Mouse (Mus musculus) adrenal gland, adult 8-10 months (tissue): ENCODE results near the gene Gjd3. TPM values are rescaled to one million over a fixed set of nuclear protein-coding genes. Genes with fewer than 3 reads are reported as not detected.
"Not testable (repeated sequence)": the region's sequence is repeated elsewhere in the genome, so short reads cannot be mapped to it uniquely, and the experiment has no call there.

Source experiments
- DNase-seq: peaks from one replicate; pipeline ENCODE4 v3.0.0; 2022
- total RNA-seq, 4 experiments: library from RNA; stranded (reverse); gene quantifications; 2 replicates each; pipeline ENCODE4 v1.2.4; 2022

Gjd3 gene
- total RNA-seq, 4 experiments from 2014 or later: not detected

DNA sequence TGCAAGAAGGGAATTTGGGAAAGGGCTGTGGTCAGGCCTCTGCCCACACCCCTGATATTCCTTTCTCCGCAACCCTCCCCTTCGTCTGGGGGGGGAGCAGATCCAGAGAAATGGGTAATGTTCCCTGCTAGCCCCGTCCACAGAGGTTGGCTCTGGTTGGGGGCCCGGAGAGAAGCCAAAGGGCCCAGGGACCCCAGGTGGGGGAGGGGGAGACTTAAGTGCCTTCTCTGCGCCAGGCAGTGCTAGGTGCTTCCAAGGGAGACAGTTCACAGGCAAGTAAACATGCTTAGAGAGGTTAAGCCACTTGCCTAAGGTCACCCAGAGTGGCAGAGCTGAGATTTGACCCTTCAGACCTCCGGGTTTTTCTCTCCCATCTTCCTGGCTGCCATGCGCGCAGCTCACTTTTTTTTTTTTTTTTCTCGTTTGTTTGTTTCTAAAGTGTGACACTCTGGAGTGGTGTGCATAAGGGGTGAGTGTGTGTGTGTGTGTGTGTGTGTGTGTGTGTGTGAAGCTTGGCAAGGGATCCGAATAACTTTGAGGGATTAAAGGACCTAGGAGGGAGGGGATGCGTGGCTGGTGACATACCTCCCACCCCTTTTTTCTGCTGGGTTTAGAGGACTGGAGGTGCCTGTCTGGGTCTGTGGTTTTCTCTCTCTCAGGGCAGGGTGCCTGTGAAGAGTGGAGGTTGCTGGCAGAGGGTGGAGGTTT, 37.8 kb downstream of the Gjd3 start:
- DNase-seq: no peak

DNA sequence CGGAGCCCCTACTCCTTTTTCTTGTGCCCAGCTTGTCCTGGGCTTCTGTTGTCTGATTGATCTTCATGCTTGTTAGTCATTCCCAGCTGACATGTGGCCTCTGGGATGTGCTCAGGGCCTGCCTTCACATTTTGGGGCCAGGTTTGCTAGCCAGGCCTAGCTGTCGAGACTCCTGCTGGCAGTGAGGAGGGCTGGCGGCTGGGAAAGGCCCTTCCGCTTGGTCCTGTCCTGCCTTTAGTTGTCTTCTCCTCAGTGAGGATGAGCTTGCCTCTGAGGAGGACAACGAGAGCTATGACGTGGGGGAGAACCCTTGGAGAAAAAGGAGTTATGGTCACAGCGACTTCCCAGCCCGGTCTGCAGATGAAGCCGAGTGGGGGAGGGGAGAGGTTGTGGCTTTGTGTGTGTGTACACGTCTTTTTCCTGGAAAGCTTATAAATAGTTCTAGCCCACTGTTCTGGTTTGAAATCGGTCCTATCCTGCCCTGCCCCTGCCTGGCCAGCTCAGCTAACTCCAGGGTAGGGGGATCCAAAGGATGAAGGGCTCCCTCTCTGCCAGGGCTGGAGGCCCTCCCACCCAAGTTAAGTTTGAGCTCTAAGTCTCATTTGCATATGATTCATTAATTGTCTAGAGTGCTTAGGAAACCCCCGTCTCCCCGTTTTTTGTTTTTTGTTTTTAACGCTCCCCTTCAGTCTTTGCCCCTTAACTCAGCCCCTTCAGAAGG, 38.9 kb downstream of the Gjd3 start:
- DNase-seq: no peak

DNA sequence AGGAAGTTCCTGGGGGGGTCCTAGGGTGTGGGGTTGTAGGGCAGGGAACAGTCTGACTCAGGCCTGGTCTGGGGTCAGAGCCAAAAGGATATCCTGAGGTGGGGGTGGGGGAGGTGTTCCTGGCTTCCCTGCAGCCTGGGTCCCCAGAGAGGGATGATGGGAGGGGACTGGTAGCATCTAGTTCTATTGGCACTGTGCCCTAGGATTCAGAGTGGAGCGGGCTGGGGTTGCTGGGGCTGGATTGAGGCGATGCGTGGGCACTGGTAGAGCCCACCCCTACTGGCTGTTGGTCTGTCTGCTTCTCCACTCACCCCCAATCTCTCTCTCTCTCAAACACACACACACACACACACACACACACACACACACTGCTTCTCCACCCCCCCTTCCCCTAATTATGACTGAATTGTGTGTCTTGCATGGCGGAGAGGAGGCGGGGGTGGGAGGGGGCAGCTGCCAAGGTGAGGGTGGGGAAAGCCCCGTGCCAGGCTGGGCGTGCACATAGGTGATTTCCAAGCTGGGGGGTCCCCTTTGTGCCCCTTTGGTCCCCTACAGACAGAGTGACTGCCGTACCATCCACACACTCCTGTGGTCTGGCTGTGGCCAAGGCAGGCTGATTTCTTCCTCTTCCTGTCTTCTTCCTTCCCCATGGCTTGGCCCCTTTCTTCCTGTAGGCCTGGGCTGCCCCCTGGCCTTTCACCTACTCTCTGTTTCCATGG, 39.7 kb downstream of the Gjd3 start:
- DNase-seq: peak; percentile 67

- DNase-seq: peak; percentile 27
Observed at GRCm38 (mm10) chr11:98942555-98942922, 40.3 kb downstream of the Gjd3 start.

DNA sequence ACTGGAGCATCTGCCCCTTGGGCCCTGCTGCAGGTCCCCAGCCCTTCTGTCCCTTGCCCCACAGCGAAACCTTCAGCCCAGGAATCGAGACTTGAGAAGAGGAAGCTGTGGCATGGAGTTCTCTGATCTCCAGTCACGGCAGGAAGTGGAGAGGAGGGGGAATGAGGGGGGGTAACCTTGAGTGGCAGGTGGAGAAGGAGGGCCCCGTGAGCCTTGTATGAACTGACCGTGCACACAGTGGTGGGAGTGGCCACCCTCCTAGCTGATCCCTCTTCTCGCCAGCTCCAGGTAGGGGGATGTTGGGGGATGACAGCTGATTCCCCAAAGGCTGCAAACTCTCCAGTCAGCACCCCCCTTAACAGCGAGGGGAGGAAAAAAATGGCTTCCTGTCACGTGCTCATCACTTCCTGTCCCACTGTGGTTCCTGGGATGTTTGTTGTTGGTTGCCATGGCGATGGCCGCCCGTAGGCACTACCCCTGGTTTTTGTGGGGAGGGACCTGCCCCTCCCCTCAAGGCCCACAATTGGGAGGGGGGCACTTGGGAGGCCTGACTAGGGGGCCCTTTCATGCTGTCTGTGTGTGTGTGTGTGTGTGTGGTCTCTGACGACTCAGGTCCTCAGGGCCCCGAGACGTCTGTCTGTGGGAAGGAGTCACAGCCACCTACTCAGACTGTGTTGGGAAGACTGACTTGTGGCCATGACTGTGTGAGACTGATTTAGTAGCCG, 40.8 kb downstream of the Gjd3 start:
- DNase-seq: peak; percentile 82

- DNase-seq: peak; percentile 48
Observed at GRCm38 (mm10) chr11:98941341-98941825, 41.4 kb downstream of the Gjd3 start.

- DNase-seq: peak; percentile 11
Observed at GRCm38 (mm10) chr11:98940776-98941175, 42.0 kb downstream of the Gjd3 start.

DNA sequence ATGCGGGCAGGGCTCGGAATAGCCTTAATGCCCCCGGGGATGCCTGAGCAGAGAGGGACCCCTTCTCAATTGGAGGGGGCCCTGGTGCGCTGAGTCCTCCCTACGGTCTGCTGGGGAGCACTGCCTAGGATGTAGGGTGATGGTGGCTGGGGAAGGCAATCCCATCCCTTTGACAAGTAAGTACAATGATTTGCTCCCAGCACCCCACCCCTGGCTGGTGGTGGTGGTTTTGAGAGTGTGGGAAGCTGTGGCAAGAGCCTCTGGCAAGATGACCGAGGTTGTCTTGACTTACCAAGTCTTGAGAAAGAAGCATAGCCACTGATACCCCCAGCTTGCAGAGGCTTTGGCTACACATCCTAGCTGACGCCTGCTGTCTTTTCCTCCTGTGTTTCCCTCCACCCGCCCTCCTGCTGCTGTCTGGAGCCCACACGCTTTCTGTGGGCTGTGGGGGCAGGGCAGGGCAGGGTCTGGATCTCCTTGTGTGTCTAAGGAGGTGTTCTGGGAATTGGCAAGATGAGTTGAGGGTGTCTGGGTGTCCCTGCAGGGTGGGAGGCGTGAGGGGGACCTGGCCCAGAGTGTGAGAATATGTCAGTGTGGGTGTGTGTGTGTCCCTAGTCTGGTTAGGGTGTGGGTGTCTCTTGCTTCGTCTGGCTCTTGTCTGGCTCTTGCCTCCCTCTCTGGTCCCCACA, 42.7 kb downstream of the Gjd3 start:
- DNase-seq: peak; percentile 28

GRCm38 (mm10) chr11:98939084-98939952, 43.5 kb downstream of the Gjd3 start:
- peak; percentile 13 for DNase-seq

GRCm38 (mm10) chr11:98938701-98939083, 44.1 kb downstream of the Gjd3 start:
- no peak for DNase-seq

- DNase-seq: no peak
Observed at GRCm38 (mm10) chr11:98937914-98938694, 44.7 kb downstream of the Gjd3 start.

- peak; percentile 90 for DNase-seq
Observed at GRCm38 (mm10) chr11:98937410-98937913, 45.4 kb downstream of the Gjd3 start.

GRCm38 (mm10) chr11:98936606-98937409, 46.0 kb downstream of the Gjd3 start:
- DNase-seq: no peak

GRCm38 (mm10) chr11:98936170-98936569, 46.6 kb downstream of the Gjd3 start:
- DNase-seq: no peak

GRCm38 (mm10) chr11:98935123-98935522, 47.7 kb downstream of the Gjd3 start:
- DNase-seq: no peak

DNA sequence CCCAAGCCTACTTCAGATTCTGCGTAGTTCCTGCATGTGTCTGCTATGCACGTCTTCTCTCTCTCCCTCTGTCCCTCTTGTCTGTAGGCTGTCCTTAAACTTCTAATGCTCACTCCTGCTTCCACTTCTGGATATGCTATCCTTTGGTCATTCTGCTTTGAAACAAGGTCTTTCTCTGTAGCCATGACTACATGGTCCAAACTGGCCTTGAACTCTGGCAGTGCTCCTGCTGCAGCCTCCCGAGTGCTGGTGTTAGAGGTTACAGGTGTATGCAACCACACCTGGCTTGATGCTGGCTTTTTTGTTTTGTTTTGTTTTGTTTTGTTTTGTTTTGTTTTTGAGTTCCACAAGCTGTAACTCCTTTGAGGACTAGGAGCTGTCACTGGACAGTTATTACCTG, 48.4 kb downstream of the Gjd3 start:
- DNase-seq: no peak

DNA sequence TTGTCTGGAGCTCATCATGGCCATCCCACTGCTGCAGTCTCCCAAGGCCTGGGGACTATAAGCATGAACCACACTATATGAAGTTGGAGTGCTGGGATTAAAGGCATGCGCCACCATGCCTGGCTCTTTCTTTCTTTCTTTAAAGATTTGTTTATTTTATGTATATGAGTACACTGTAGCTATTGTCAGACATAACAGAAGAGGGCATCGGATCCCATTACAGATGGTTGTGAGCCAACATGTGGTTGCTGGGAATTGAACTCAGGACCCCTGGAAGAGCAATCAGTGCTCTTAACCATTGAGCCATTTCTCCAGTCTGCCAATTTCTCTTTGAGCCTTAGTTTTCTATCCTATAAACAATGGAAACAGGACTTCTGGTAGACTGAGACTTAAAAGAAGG, 49.0 kb downstream of the Gjd3 start:
- not testable (repeated sequence) for DNase-seq

- DNase-seq: peak; percentile 96
Observed at GRCm38 (mm10) chr11:98933151-98933550, 49.7 kb downstream of the Gjd3 start.
